Mouse (Mus musculus) heart, embryonic 11.5 days (tissue): ENCODE measurements around the gene Wdr92. TPM values are rescaled to one million over a fixed set of nuclear protein-coding genes. Genes with fewer than 3 reads are reported as not detected.

Experiments used
- ATAC-seq: fragments of 200-750 bp; cut with Nextera tagmentation; replicated peaks from 2 replicates; pipeline ENCODE4 v1.8.0; 2017; ENCODE audit warnings: moderate library complexity; ENCODE audit not compliant: insufficient number of reproducible peaks, low FRiP score, low TSS enrichment
- H3K27ac ChIP-seq: fragments of 300-500 bp; sonication (generic); 2 replicates; pipeline ENCODE4 v1.5.1; 2014; ENCODE audit warnings: mild to moderate bottlenecking, low read depth, low read length
- H3K27me3 ChIP-seq: fragments of 300-500 bp; sonication (generic); 2 replicates; pipeline ENCODE4 v1.6.1; 2014; ENCODE audit warnings: mild to moderate bottlenecking, low read length, mixed read lengths; ENCODE audit not compliant: control insufficient read depth, insufficient read depth
- H3K36me3 ChIP-seq: fragments of 300-500 bp; sonication (generic); 2 replicates; pipeline ENCODE4 v1.6.1; 2014; ENCODE audit warnings: mild to moderate bottlenecking, low read length, moderate library complexity, mixed read lengths; ENCODE audit not compliant: control insufficient read depth, insufficient read depth
- H3K4me1 ChIP-seq: fragments of 300-500 bp; sonication (generic); 2 replicates; pipeline ENCODE4 v1.6.1; 2014; ENCODE audit warnings: low read length; ENCODE audit not compliant: control insufficient read depth, insufficient read depth
- H3K4me2 ChIP-seq: fragments of 300-500 bp; sonication (generic); 2 replicates; pipeline ENCODE4 v1.6.1; 2014; ENCODE audit warnings: mild to moderate bottlenecking, moderate library complexity
- H3K4me3 ChIP-seq: fragments of 300-500 bp; sonication (generic); 2 replicates; pipeline ENCODE4 v1.5.1; 2014; ENCODE audit warnings: low read depth, low read length
- H3K9ac ChIP-seq: fragments of 300-500 bp; sonication (generic); 2 replicates; pipeline ENCODE4 v1.6.1; 2014; ENCODE audit warnings: mild to moderate bottlenecking, low read depth, low read length, moderate library complexity
- H3K9me3 ChIP-seq: fragments of 300-500 bp; sonication (generic); replicated peaks from 2 replicates; pipeline ENCODE4 v1.6.1; 2016; ENCODE audit warnings: low read length; ENCODE audit not compliant: control insufficient read depth
- WGBS: fragments of 180-500 bp; shearing (Covaris S2); extraction: QIAGEN DNeasy Blood & Tissue Kit; methylation state at CpG from one replicate; pipeline ENCODE4 v1.1.7; 2014; ENCODE audit not compliant: insufficient replicate concordance; 5-methylcytosine and 5-hydroxymethylcytosine counted together
- polyA plus RNA-seq: library from polyadenylated mRNA; unstranded; fragments of >200 nt; fragmentation: Nextera tagmentation; extraction: Ambion mirVana; gene quantifications from 2 replicates; pipeline ENCODE4 v1.2.1, GENCODE M21; 2014

Wdr92 gene
- polyA plus RNA-seq, 1 experiment from 2014 or later: 21.9 TPM

GRCm38 (mm10) chr11:17267176-17267575, 85.3 kb downstream of the Wdr92 start:
- Histone ChIP-seq H3K27ac (no peak overlapping the region), H3K4me2 (no peak overlapping the region), H3K4me3 (no peak overlapping the region), H3K36me3 (no peaks in the 10 kb centered on the region), H3K4me1 (no peaks in the 10 kb centered on the region), H3K9ac (no peak overlapping the region), H3K9me3 (no peaks in the 10 kb centered on the region), H3K27me3 (no peaks in the 10 kb centered on the region)
- no peak for ATAC-seq
- 93% methylated on average over 4 of the region's 4 CpGs for WGBS

GRCm38 (mm10) chr11:17268801-17269200, 86.9 kb downstream of the Wdr92 start:
- Histone ChIP-seq H3K27me3 (no peaks in the 10 kb centered on the region), H3K4me1 (no peaks in the 10 kb centered on the region), H3K4me2 (no peak overlapping the region), H3K9me3 (no peaks in the 10 kb centered on the region), H3K27ac (no peak overlapping the region), H3K9ac (no peak overlapping the region), H3K36me3 (no peaks in the 10 kb centered on the region), H3K4me3 (no peak overlapping the region)
- ATAC-seq: no peak
- 95% methylated on average over 1 of the region's 1 CpGs for WGBS

GRCm38 (mm10) chr11:17279959-17280358, 98.1 kb downstream of the Wdr92 start:
- H3K9ac ChIP-seq: no peak overlapping the region
- H3K4me1 ChIP-seq: no peaks in the 10 kb centered on the region
- H3K4me2 ChIP-seq: no peak overlapping the region
- no peak for ATAC-seq
- H3K9me3 ChIP-seq: no peaks in the 10 kb centered on the region
- no peaks in the 10 kb centered on the region for H3K36me3 ChIP-seq
- H3K4me3 ChIP-seq: no peak overlapping the region
- H3K27me3 ChIP-seq: no peaks in the 10 kb centered on the region
- no peak overlapping the region for H3K27ac ChIP-seq
- 14% methylated on average over 9 of the region's 9 CpGs for WGBS

Other genes with a start within 250 kb of the Wdr92 start
- 1.7 and 1.8 TPM in 2 replicates for gene Fbxo48, start 230.7 kb upstream of the Wdr92 start, polyA plus RNA-seq
- 10.7 and 11.2 TPM in 2 replicates for gene Cnrip1, start 130.5 kb upstream of the Wdr92 start, polyA plus RNA-seq
- 8.3 and 10.5 TPM in 2 replicates for gene Plek, start 129.7 kb upstream of the Wdr92 start, polyA plus RNA-seq
- 75.5 and 83.9 TPM in 2 replicates for gene Ppp3r1, start 22.8 kb upstream of the Wdr92 start, polyA plus RNA-seq
- 73.9 and 81.7 TPM in 2 replicates for gene Pno1, start 29.5 kb downstream of the Wdr92 start, polyA plus RNA-seq
- gene C1d, start 75.5 kb downstream of the Wdr92 start, polyA plus RNA-seq: 74.3 and 83.7 TPM in 2 replicates